Mouse (Mus musculus) urinary bladder, postnatal 4 days (tissue): ENCODE data around the gene 4933436I01Rik.

Experiments
- DNase-seq, 2 experiments: peaks; one replicate each; pipeline ENCODE4 v3.0.0; 2021 to 2022; ENCODE audit warnings: low spot score in 2 of 2

Gene 4933436I01Rik

DNA sequence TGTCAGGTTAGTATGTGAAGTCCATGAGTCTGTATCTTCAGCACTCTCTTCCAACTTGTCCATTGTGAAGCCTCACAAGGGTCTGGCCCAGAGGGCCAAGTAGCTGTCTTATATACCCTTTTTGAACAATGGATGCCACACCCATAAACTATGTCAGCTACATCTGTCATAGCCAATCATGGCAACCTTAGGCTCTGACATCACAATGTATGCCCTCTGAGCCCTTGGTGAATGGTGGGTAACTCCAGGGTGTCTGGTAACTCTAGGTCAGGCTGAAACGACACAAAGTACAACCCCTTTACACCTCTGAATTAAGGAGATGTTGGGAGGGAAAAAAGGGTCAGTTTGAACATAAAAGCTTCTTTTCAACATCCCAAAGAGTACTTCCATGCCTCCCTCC lies at the start of gene 4933436I01Rik:
TSS of gene 4933436I01Rik (minus strand) at position 101 of the 400 bp plus-strand sequence.
- no peak for DNase-seq

DNA sequence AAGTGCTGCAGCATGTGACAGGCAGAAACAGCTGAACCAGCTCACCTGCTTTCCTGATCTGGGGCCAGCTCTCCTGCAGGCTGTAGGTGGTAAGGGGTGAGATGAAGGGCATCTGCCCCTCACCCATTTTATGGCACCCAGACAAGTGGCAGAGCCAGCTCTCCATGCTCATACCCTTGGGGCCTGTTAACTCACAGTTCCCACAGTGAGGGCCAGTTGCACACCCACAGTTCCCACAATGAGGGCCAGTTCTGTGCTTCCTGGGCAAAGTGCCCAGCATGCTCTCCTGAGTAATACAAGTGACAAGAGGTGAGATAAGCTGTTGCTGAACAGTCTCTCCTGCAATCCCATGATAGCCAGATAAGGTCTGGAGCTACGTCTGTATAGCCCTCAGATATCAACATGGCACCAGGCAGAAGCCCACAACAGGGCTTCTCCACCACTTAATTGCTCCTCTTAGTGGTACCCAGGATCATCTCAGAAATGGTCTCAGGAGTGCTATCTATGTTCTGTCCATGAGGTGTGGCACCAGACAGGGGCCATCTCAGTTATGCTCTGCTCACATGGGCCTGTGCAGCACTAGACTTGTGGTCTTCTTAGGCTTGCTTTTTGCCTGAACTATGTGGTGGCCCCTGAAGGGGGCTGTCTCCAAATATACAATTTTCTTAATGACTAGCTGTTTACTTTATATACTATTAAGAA lies 3.7 kb upstream of the 4933436I01Rik start:
- DNase-seq, result no peak

- no peak for DNase-seq
These were observed 37.8 kb downstream of the 4933436I01Rik start for GRCm38 (mm10) chrX:67883406-67883805.
